23 mouse cellular contexts compared by ENCODE assay signal in genomic region chr13:112541223-112541975, GRCm38 (mm10). TPM values are rescaled to one million over a fixed set of nuclear protein-coding genes. Genes with fewer than 3 reads are reported as not detected.
DNase-seq lines count a peak whose midpoint lies in the region; ATAC-seq and TF ChIP-seq lines count a peak whose summit lies in the region.
"Had no signal": no experiment of that assay in that cellular context is flagged by ENCODE, and none has a peak within 500 bp of the region (broad histone marks: within the 10 kb centered on the region; RNA-seq: fewer than 3 reads in every experiment).

No protein-coding gene starts in this region.

- 0 out of 2 replicates have a peak overlapping the region, but pooled peaks have one; percentile 10 for H3K4me2 ChIP-seq in heart, postnatal 0 days (ENCODE audit: low read depth, low read length)
- H3K4me2 ChIP-seq in heart, embryonic 12.5 days, result no peak overlapping the region
- peak overlapping the region; percentile 29; the same call in 1 of the 2 replicates for H3K4me2 ChIP-seq in liver, embryonic 13.5 days
- H3K4me2 ChIP-seq: embryonic facial prominence, embryonic 13.5 days; hindbrain, embryonic 14.5 days; intestine, embryonic 15.5 days; midbrain, embryonic 11.5 days had no signal

- H3K36me3 ChIP-seq in heart, postnatal 0 days (replicated peaks; ENCODE audit: control insufficient read depth, insufficient read depth, low read length), result no peaks in the 10 kb centered on the region
- H3K36me3 ChIP-seq in heart, embryonic 12.5 days, result no peaks in the 10 kb centered on the region
- H3K36me3 ChIP-seq in liver, embryonic 13.5 days, result no peaks in the 10 kb centered on the region
- H3K36me3 ChIP-seq: embryonic facial prominence, embryonic 13.5 days; intestine, embryonic 15.5 days; limb, embryonic 10.5 days had no signal

- DNase-seq in heart, postnatal 0 days (ENCODE audit: low spot score), result no peak
- peak; percentile 7 for DNase-seq in c-Kit-positive CD71-positive TER-119-positive erythroid progenitor cells, embryonic 14.5 days (ENCODE audit: low spot score)
- DNase-seq in liver, embryonic 13.5 days, result no peak
- peak; percentile 31 for DNase-seq in skeletal muscle tissue, adult 2 months (ENCODE audit: low read depth, low spot score)
- DNase-seq in frontal cortex, postnatal 10 days (ENCODE audit: low spot score in 2 of 2), result no peak
- no peak for DNase-seq in frontal cortex, adult 2 months (ENCODE audit: extremely low spot score in 1 of 2, low spot score in 1 of 2)
- DNase-seq: cerebellum, adult 9-10 months; heart, adult 2 months; heart, postnatal 36 days; kidney, postnatal 4 days; lung, adult 2 months; lung, postnatal 36 days; right cerebral cortex, postnatal 4 days; thymus, postnatal 14 days had no signal

- H3K9me3 ChIP-seq in heart, postnatal 0 days (replicated peaks; ENCODE audit: control insufficient read depth, low read length), result no peaks in the 10 kb centered on the region
- no peaks in the 10 kb centered on the region for H3K9me3 ChIP-seq in heart, embryonic 12.5 days (replicated peaks)
- H3K9me3 ChIP-seq in liver, embryonic 13.5 days (replicated peaks), result no peaks in the 10 kb centered on the region
- H3K9me3 ChIP-seq: embryonic facial prominence, embryonic 13.5 days; intestine, embryonic 15.5 days; limb, embryonic 10.5 days had no signal

- H3K27me3 ChIP-seq in heart, postnatal 0 days (ENCODE audit: control insufficient read depth, insufficient read depth, low read length), result 0 out of 2 replicates have a peak, but pooled peaks cover 4% of the 10 kb centered on the region
- H3K27me3 ChIP-seq in heart, embryonic 12.5 days (replicated peaks), result no peaks in the 10 kb centered on the region
- H3K27me3 ChIP-seq in liver, embryonic 13.5 days, result no peaks in the 10 kb centered on the region; the same call in 1 of the 2 replicates
- H3K27me3 ChIP-seq: embryonic facial prominence, embryonic 13.5 days; intestine, embryonic 15.5 days had no signal

- no peak overlapping the region for H3K27ac ChIP-seq in heart, postnatal 0 days (ENCODE audit: low read depth)
- no peak overlapping the region for H3K27ac ChIP-seq in heart, embryonic 12.5 days (ENCODE audit: poor library complexity, severe bottlenecking)
- H3K27ac ChIP-seq in liver, embryonic 13.5 days, result 0 out of 2 replicates have a peak overlapping the region, but pooled peaks have one; percentile 18
- H3K27ac ChIP-seq: embryonic facial prominence, embryonic 13.5 days; heart, adult 2 months; hindbrain, embryonic 14.5 days; intestine, embryonic 15.5 days; limb, embryonic 10.5 days had no signal

- 39% methylated on average over 10 of the region's 10 CpGs for WGBS in heart, postnatal 0 days
- 46% methylated on average over 10 of the region's 10 CpGs for WGBS in heart, embryonic 12.5 days
- 47% methylated on average over 10 of the region's 10 CpGs for WGBS in liver, embryonic 13.5 days (ENCODE audit: insufficient replicate concordance)

- no peak for ATAC-seq in heart, postnatal 0 days (ENCODE audit: insufficient read depth, low read depth)
- no peak for ATAC-seq in heart, embryonic 12.5 days (ENCODE audit: insufficient number of reproducible peaks, low FRiP score)
- ATAC-seq in liver, embryonic 13.5 days (ENCODE audit: low read depth), result peak; percentile 81
- ATAC-seq: activated CD4-positive, CD25-positive, alpha-beta regulatory T cell, adult 4 months; forebrain, embryonic 16.5 days; intestine, embryonic 15.5 days; Patski had no signal

- H3K4me3 ChIP-seq in heart, postnatal 0 days (ENCODE audit: low read depth, low read length), result no peak overlapping the region
- H3K4me3 ChIP-seq in heart, embryonic 12.5 days, result no peak overlapping the region
- no peak overlapping the region for H3K4me3 ChIP-seq in liver, embryonic 13.5 days (replicated peaks)
- H3K4me3 ChIP-seq: embryonic facial prominence, embryonic 13.5 days; heart, adult 2 months; intestine, embryonic 15.5 days; limb, embryonic 10.5 days had no signal

- TF ChIP-seq CTCF in heart, postnatal 0 days (IDR thresholded peaks at IDR 0.05; ENCODE audit: low read depth), result no peak

- peaks cover 13% of the 10 kb centered on the region; the same call in 1 of the 2 replicates for H3K4me1 ChIP-seq in heart, postnatal 0 days (ENCODE audit: control insufficient read depth, insufficient read depth)
- peaks cover 17% of the 10 kb centered on the region for H3K4me1 ChIP-seq in heart, embryonic 12.5 days (replicated peaks)
- peaks cover 14% of the 10 kb centered on the region; the same call in 1 of the 2 replicates for H3K4me1 ChIP-seq in liver, embryonic 13.5 days (replicated peaks)
- H3K4me1 ChIP-seq: embryonic facial prominence, embryonic 13.5 days; intestine, embryonic 15.5 days; limb, embryonic 10.5 days had no signal

- no peak for TF ChIP-seq EP300 in heart, postnatal 0 days (IDR thresholded peaks at IDR 0.05; ENCODE audit: low read depth)

- no peak overlapping the region for H3K9ac ChIP-seq in heart, postnatal 0 days (replicated peaks; ENCODE audit: low read depth, low read length)
- no peak overlapping the region for H3K9ac ChIP-seq in heart, embryonic 12.5 days
- no peak overlapping the region for H3K9ac ChIP-seq in liver, embryonic 13.5 days
- H3K9ac ChIP-seq: embryonic facial prominence, embryonic 13.5 days; hindbrain, embryonic 14.5 days; intestine, embryonic 15.5 days had no signal

RNA-seq across cellular contexts. Expression of gene Il31ra, which starts 52.8 kb away (rescaled TPM):
- total RNA-seq in heart, postnatal 0 days (2014; rRNA removed; ENCODE audit: low replicate concordance), result not detected in 2 replicates
- 0.05 TPM in 1 of 2 replicates, not detected in the other for polyA plus RNA-seq in heart, postnatal 0 days (2015; fragmentation: Nextera tagmentation; extraction: Ambion mirVana)
- 0.11 and 0.13 TPM in 2 replicates for polyA plus RNA-seq in heart, embryonic 12.5 days (2016; fragmentation: Nextera tagmentation; extraction: Ambion mirVana)
- polyA plus RNA-seq in liver, embryonic 13.5 days (2015; fragmentation: Nextera tagmentation; extraction: Ambion mirVana), result 0.06 and 0.12 TPM in 2 replicates
- 0.19 and 0.28 TPM in 2 replicates for polyA plus RNA-seq in frontal cortex, adult 2 months (2012; rRNA removed)
- total RNA-seq: heart, adult 2 months; heart, postnatal 36 days had no signal
- polyA plus RNA-seq: heart, adult 2 months; midbrain, embryonic 11.5 days; Patski had no signal

Comparison
In these comparisons a context has a peak if more than half of its experiments do, and no peak if none do; other contexts are left out.
1. DNase-seq: peak in c-Kit-positive CD71-positive TER-119-positive erythroid progenitor cells, embryonic 14.5 days (single experiment) and skeletal muscle tissue, adult 2 months (single experiment); none in heart, postnatal 0 days (single experiment), liver, embryonic 13.5 days (single experiment), frontal cortex, postnatal 10 days (0 of 2) and frontal cortex, adult 2 months (0 of 2).